Mouse (Mus musculus): ENCODE results near the gene Rrnad1. TPM values are rescaled to one million over a fixed set of nuclear protein-coding genes. Genes with fewer than 3 reads are reported as not detected.
A peak's percentile ranks its signal among the peaks of the same experiment; 100 is the strongest.

Gene Rrnad1
- 10 to 100 TPM; 17.7 to 19.0 TPM for total RNA-seq (2021)
- long read RNA-seq, experiment 1, transcript Rrnad1-201 (8 exons, 2,492 nt), result major isoform, 12 of 32 reads
- long read RNA-seq, experiment 1, partial matches to known transcripts, result 8 of 32 reads
- long read RNA-seq, experiment 1, other reads (novel, unspliced or antisense), result 9 of 32 reads
- long read RNA-seq, experiment 2, partial matches to known transcripts, result 11 of 24 reads
- long read RNA-seq, experiment 2, other reads (novel, unspliced or antisense), result 7 of 24 reads

GRCm38 (mm10) chr3:87930078-87930795 lies at the start of gene Rrnad1, which contains the start of gene Isg20l2:
Rrnad1 (minus strand) TSS chr3:87930717.
Isg20l2 (plus strand) TSS chr3:87930314.
- DNase-seq (ENCODE audit: low spot score in 2 of 2), result peak; percentile 97 to 98
- intact Hi-C loops (cut with DNase I), result loop anchor here (2.0 to 10.0 kb wide), 2 partner anchors 45 to 55 kb away; partner anchors contain the start of gene Prcc

- intact Hi-C loops (cut with DNase I), result loop anchor here (10.0 kb wide), 1 partner anchor 45 kb away; the partner anchor contains the start of genes Isg20l2 and Rrnad1
Observed at GRCm38 (mm10) chr3:87980085-87980484, 49.6 kb upstream of the Rrnad1 start.

GRCm38 (mm10) chr3:87979493-87979892 lies 49.0 kb upstream of the Rrnad1 start:
- no peak for DNase-seq (ENCODE audit: low spot score in 2 of 2)
- intact Hi-C loops (cut with DNase I), result no loop called here

More at GRCm38 (mm10) chr3:87980085-87980484, 49.6 kb upstream of the Rrnad1 start:
- DNase-seq (ENCODE audit: low spot score in 2 of 2), result no peak

- intact Hi-C loops (cut with DNase I), result loop anchor here (5.0 kb wide), 1 partner anchor 98 kb away; no protein-coding TSS in a partner anchor
- no peak for DNase-seq (ENCODE audit: low spot score in 2 of 2)
Observed at GRCm38 (mm10) chr3:87974381-87974987, 44.0 kb upstream of the Rrnad1 start.

GRCm38 (mm10) chr3:87973593-87974380 lies 43.3 kb upstream of the Rrnad1 start:
- intact Hi-C loops (cut with DNase I), result loop anchor here (5.0 kb wide), 1 partner anchor 99 kb away; no protein-coding TSS in a partner anchor
- no peak for DNase-seq (ENCODE audit: low spot score in 2 of 2)

GRCm38 (mm10) chr3:87972776-87973175 lies 42.3 kb upstream of the Rrnad1 start:
- intact Hi-C loops (cut with DNase I), result loop anchor here (5.0 kb wide), 1 partner anchor 100 kb away; no protein-coding TSS in a partner anchor
- no peak for DNase-seq (ENCODE audit: low spot score in 2 of 2)

- DNase-seq (ENCODE audit: low spot score in 2 of 2), result no peak
- intact Hi-C loops (cut with DNase I), result loop anchor here (5.0 kb wide), 1 partner anchor 100 kb away; no protein-coding TSS in a partner anchor
Observed at GRCm38 (mm10) chr3:87972203-87972664, 41.7 kb upstream of the Rrnad1 start.

GRCm38 (mm10) chr3:87971489-87972202 lies 41.1 kb upstream of the Rrnad1 start:
- DNase-seq (ENCODE audit: low spot score in 2 of 2), result no peak

GRCm38 (mm10) chr3:87970939-87971488 lies 40.5 kb upstream of the Rrnad1 start, which contains the start of gene Nes:
Nes (plus strand) TSS chr3:87971078.
- intact Hi-C loops (cut with DNase I), result loop anchor here (2.0 to 5.0 kb wide), 2 partner anchors 16 to 101 kb away; no protein-coding TSS in a partner anchor
- DNase-seq (ENCODE audit: low spot score in 2 of 2), result peak in 1 of 2 experiments; percentile 36

More at GRCm38 (mm10) chr3:87971489-87972202, 41.1 kb upstream of the Rrnad1 start:
- intact Hi-C loops (cut with DNase I), result loop anchor here (2.0 to 5.0 kb wide), 2 partner anchors 15 to 101 kb away; no protein-coding TSS in a partner anchor

- peak in 1 of 2 experiments; percentile 73 for DNase-seq (ENCODE audit: low spot score in 2 of 2)
- intact Hi-C loops (cut with DNase I), result loop anchor here (2.0 to 5.0 kb wide), 2 partner anchors 16 to 102 kb away; no protein-coding TSS in a partner anchor
Observed at GRCm38 (mm10) chr3:87970184-87970938, 39.8 kb upstream of the Rrnad1 start.

- peak; percentile 82 to 88 for DNase-seq (ENCODE audit: low spot score in 2 of 2)
- intact Hi-C loops (cut with DNase I), result loop anchor here (2.0 kb wide), 1 partner anchor 26 kb away; no protein-coding TSS in a partner anchor
Observed at GRCm38 (mm10) chr3:87960586-87961191, 30.2 kb upstream of the Rrnad1 start.

GRCm38 (mm10) chr3:87960191-87960585 lies 29.7 kb upstream of the Rrnad1 start:
- intact Hi-C loops (cut with DNase I), result loop anchor here (2.0 kb wide), 1 partner anchor 25 kb away; no protein-coding TSS in a partner anchor
- DNase-seq (ENCODE audit: low spot score in 2 of 2), result no peak

- intact Hi-C loops (cut with DNase I), result no loop called here
Observed at GRCm38 (mm10) chr3:87959371-87959770, 28.9 kb upstream of the Rrnad1 start.

GRCm38 (mm10) chr3:87958967-87959366 lies 28.4 kb upstream of the Rrnad1 start:
- intact Hi-C loops (cut with DNase I), result no loop called here
- no peak for DNase-seq (ENCODE audit: low spot score in 2 of 2)

More at GRCm38 (mm10) chr3:87959371-87959770, 28.9 kb upstream of the Rrnad1 start:
- no peak for DNase-seq (ENCODE audit: low spot score in 2 of 2)

- intact Hi-C loops (cut with DNase I), result no loop called here
Observed at GRCm38 (mm10) chr3:87958476-87958875, 28.0 kb upstream of the Rrnad1 start.

GRCm38 (mm10) chr3:87958056-87958455 lies 27.5 kb upstream of the Rrnad1 start:
- intact Hi-C loops (cut with DNase I), result no loop called here
- DNase-seq (ENCODE audit: low spot score in 2 of 2), result no peak

More at GRCm38 (mm10) chr3:87958476-87958875, 28.0 kb upstream of the Rrnad1 start:
- no peak for DNase-seq (ENCODE audit: low spot score in 2 of 2)

All from left cerebral cortex, postnatal 14 days (tissue).